Mouse (Mus musculus): ENCODE measurements at regions not wholly inside any gene's neighbourhood (a gene's known extent, or its start where the extent isn't known, plus 50 kb on each side); places are given as distances from the start of the nearest gene placed in this dataset.
"Not testable (repeated sequence)": the region's sequence is repeated elsewhere in the genome, so short reads cannot be mapped to it uniquely, and the experiment has no call there.

DNA sequence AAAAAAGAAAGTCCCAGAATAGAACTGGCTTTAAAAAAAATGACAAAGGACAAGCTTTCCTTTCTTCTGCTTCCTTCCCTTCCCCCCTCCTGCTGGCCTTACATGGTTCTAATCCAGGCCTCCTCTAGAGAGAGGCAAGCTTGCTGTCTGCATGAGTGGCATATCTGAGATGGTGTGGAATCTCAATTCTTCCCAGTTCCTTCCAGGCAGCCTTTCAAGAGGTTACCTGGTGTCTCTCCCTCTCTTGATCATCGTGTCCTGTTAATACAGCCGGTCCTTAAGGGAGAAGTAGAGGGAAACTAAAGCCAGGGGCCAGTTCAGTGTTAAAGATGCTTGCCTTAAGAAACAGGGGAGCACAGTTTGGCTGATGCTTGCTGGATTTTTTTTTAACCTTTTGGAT, 607.1 kb upstream of the Clint1 start:
- DNase-seq: no peak

GRCm38 (mm10) chr11:45256019-45256418, 595.8 kb upstream of the Clint1 start:
- no peak for DNase-seq

GRCm38 (mm10) chr11:45262198-45262597, 589.7 kb upstream of the Clint1 start:
- no peak for DNase-seq

GRCm38 (mm10) chr11:45264001-45264400, 587.9 kb upstream of the Clint1 start:
- DNase-seq: no peak

GRCm38 (mm10) chr11:45265171-45265988, 586.5 kb upstream of the Clint1 start:
- no peak for DNase-seq

GRCm38 (mm10) chr11:45265989-45266302, 585.9 kb upstream of the Clint1 start:
- no peak for DNase-seq

DNA sequence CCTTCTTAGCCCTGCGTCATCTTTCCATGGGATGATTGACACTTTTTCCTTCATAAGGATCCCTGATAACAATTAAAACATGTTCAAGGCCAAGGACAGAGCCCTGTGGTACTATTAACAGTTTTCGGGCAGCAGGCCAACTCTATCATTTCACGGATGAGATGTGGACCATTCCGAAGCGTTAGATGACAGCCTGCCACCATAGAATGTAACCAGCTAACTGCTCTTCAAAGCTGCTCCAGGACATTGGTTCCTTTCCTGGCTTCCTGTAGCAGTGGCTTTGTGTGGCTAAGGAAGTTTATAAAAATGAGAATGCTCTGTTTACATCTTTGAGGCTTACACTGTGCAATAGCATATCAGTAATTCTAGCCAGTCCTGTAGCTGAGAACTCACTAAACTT, 582.6 kb upstream of the Clint1 start:
- DNase-seq: peak; percentile 46

GRCm38 (mm10) chr11:45271206-45271605, 580.6 kb upstream of the Clint1 start:
- no peak for DNase-seq

DNA sequence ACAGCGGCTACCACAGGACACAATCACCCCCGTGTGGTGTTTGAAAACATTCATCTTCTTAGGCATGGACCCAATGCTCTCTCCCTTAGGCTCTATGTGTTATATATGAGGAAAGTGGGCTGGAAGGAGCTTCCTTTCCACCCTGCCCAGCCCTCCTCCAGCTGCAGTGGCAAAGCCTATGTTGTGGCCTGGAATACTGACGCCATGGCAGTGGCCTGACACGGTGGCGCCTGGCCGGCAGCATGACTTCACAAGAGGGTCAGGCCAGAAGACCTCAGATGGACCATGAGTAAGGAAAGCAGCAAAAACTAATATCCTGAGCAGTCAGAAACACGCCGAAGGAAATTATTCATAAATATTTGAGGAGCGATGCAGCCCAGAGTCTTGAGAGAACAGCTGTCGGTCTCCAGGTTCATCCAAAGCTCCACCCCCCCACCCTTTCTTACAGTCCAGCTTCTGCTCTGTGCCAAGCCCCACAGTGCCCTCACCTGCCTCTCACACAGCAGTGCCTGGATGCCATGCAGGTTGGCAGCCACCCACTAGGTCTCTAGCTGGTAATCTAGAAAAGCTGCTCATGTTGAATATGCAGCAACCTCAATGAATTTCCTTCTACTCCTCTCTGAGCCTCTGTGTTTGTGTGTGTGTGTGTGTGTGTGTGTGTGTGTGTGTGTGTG, 577.3 kb upstream of the Clint1 start:
- no peak for DNase-seq

GRCm38 (mm10) chr11:45275170-45275569, 576.7 kb upstream of the Clint1 start:
- no peak for DNase-seq

- no peak for DNase-seq
Measured at GRCm38 (mm10) chr11:45296772-45297171, 555.1 kb upstream of the Clint1 start.

GRCm38 (mm10) chr11:45311934-45312333, 539.9 kb upstream of the Clint1 start:
- no peak for DNase-seq

GRCm38 (mm10) chr11:45323766-45324165, 528.1 kb upstream of the Clint1 start:
- DNase-seq: no peak

DNA sequence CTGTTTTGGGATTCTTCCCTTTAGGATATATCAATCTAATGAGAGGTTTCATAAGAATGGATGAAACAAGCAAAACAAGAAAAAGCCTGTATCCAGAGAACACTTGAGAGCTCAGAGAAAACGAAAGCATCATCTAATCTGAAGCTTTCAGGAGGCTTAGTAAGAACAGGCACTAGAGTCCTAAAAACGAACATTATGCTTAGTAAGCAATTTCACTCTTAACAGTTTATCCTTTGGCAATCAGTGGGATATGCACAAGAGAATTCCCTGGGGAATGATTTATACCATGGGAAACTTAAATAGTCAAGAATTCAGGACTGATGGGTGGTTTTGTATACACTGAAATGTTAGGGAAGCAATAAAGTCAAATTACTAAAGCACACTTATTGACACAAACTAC, 521.5 kb upstream of the Clint1 start:
- DNase-seq: no peak

DNA sequence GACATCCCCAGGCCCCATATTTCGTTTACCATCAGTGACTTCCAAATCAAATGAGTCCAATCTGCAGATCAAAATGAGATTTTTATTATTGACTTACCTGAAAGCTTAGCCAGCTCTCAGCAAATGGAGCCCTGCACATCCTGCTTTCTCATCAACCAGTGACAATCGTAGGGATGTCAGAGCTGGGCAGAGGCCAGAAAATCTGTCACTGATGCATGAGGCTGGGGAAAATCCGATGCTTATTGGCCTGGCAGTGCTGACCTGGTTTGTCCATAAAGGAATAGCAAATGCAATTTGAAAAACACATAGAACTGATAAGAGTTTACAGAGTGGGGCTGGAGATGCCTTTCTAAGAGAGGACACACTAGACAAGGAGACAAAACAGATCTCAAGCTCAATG, 518.1 kb upstream of the Clint1 start:
- no peak for DNase-seq

DNA sequence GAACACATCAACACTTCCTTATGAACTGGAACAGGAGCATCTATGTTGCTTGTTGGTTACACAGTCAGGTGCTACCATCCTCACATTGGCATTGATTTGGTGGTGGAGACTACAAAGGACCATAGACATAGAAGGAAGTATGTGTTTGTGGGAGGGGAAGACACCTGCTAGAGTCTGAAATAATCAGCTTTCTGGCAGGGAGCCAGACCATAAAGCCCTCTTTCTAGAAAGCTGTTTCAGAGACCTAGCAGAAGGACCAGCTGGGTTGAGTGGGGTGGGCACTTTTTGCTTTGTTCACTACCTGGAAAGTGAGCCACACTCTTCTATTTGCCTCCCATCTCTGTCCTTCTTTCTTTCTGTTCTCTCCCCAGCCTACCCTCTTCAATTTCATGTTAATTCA, 502.5 kb upstream of the Clint1 start:
- DNase-seq: peak; percentile 1

- DNase-seq: no peak
Measured at GRCm38 (mm10) chr11:45365343-45365742, 486.5 kb upstream of the Clint1 start.

DNA sequence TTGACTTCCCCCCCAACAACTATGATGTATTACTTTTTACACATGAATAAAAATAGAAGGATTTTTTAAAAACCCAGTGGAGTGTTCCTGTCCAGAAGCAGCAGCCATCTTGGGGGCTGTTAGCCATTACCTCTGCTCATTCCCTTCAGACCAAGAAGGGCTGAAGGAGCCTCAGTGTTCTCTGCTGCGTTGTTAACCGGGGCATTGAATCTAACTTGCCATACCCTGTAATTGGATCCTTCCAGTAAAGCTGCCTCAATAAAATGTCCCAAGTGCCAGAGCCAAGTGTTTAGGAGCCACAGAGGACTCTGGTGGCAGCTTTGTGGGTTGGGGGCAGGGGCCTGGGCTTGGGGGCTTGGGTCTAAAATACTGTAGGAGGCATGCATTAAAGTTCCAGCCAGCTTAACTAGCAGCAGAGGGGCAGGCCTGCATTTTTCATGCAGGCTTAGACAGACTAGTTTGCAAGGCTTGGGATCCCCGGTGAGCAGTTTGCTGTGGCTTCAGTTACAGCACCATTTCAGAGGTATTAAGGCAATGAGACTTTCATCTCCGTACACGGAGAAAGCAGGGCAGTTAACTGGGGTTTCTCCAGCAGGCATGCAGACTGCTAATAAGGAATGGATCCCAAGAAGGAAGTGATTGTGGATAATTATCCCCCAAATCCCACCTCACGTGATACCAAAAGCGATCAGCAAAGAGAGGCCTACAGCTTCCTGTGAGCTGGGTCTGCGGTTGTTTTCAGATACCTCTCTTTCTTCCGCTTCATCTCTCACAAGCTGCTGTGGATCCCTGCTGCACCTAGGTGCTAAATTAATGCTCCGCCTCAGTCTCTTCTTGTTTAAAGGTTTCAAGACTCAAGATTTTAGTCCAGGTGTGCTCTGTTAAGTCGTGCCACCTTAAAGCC, 462.4 kb upstream of the Clint1 start:
- DNase-seq: no peak

DNA sequence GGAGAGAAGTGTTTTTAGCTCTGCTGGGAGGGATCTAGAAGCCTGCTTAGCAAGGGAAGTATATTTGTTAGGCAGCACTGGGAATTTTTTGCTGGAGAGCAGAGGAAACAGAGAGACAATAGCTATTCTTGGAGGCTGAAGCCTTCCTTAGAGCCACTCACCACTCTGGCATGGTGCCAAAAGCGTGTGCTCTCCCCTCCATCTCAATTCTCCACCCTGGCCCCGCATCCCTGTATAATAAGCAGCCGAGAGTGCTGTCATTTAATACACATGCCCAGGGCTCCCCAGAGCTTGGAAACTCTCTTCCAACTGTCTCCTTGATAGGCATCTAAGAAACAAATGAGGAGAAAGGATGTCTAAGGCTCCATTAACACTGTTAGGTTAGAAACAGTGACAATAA, 455.8 kb upstream of the Clint1 start:
- peak; percentile 9 for DNase-seq

GRCm38 (mm10) chr11:45398188-45398587, 453.7 kb upstream of the Clint1 start:
- DNase-seq: no peak

GRCm38 (mm10) chr11:45404377-45405029, 447.3 kb upstream of the Clint1 start:
- no peak for DNase-seq

- not testable (repeated sequence) for DNase-seq
Measured at GRCm38 (mm10) chr11:45424066-45424465, 427.8 kb upstream of the Clint1 start.

Measured in lung, postnatal 14 days (tissue).